Mouse (Mus musculus) liver, adult 2 months (tissue): ENCODE measurements around the gene Nsg1.

Experiments
- CTCF ChIP-seq: fragments of 200-500 bp; IDR thresholded peaks from 2 replicates; pipeline ENCODE4 v1.5.1; 2011; ENCODE audit warnings: low read depth, low read length, control low read depth
- POLR2A ChIP-seq: fragments of 200-500 bp; IDR thresholded peaks from 2 replicates; pipeline ENCODE4 v1.6.1; 2011; ENCODE audit warnings: low read length, control low read depth; ENCODE audit not compliant: insufficient read depth; ENCODE audit errors: extremely low read depth

DNA sequence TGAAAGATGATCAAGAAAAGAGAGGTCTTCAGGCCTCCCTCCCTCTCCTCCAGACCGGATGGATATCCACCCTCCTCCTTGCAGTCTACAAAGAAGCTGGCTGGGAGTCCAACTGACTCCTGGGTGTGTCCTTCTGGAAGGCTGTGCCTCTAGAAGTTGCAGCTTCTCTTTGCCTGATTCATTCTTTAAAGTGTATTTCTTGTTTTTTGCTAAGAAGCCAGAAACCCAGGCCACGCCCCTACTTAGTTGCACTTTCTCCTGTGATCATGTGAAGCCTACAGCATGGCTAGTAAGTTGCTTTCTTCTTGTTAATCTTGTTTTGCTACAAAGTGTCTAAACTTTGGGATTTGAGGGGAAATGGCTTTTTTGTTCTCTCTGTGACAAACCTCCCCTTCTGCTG is 27.3 kb upstream of the Nsg1 start:
- TF ChIP-seq CTCF = no peak
- no peak for TF ChIP-seq POLR2A
